Comparison of ENCODE assay signal across 12 mouse cellular contexts in genomic region chr13:116313636-116314530, GRCm38 (mm10). TPM values are rescaled to one million over a fixed set of nuclear protein-coding genes. Genes with fewer than 3 reads are reported as not detected.
DNase-seq lines count a peak whose midpoint lies in the region; ATAC-seq and TF ChIP-seq lines count a peak whose summit lies in the region.
"Had no signal": no experiment of that assay in that cellular context is flagged by ENCODE, and none has a peak within 500 bp of the region (broad histone marks: within the 10 kb centered on the region; RNA-seq: fewer than 3 reads in every experiment).

No protein-coding gene starts in this region.

- H3K9ac ChIP-seq in liver, embryonic 12.5 days = no peak overlapping the region
- no peak overlapping the region for H3K9ac ChIP-seq in liver, postnatal 0 days (replicated peaks)
- no peak overlapping the region for H3K9ac ChIP-seq in embryonic facial prominence, embryonic 11.5 days (replicated peaks; ENCODE audit: low read length)
- H3K9ac ChIP-seq in hindbrain, embryonic 13.5 days = no peak overlapping the region
- peak overlapping the region; percentile 52 for H3K9ac ChIP-seq in stomach, embryonic 14.5 days (replicated peaks; ENCODE audit: low read depth, low read length)

- peak overlapping the region; percentile 4; the same call in 1 of the 2 replicates for H3K4me2 ChIP-seq in liver, embryonic 12.5 days
- no peak overlapping the region for H3K4me2 ChIP-seq in liver, postnatal 0 days (ENCODE audit: low read depth, low read length)
- peak overlapping the region; percentile 16; the same call in 1 of the 2 replicates for H3K4me2 ChIP-seq in embryonic facial prominence, embryonic 11.5 days (ENCODE audit: low read depth, low read length)
- H3K4me2 ChIP-seq in hindbrain, embryonic 13.5 days = 0 out of 2 replicates have a peak overlapping the region, but pooled peaks have one; percentile 8
- peak overlapping the region; percentile 49 for H3K4me2 ChIP-seq in stomach, embryonic 14.5 days (replicated peaks; ENCODE audit: low read depth, low read length)

- no peak for ATAC-seq in liver, embryonic 12.5 days
- ATAC-seq in liver, postnatal 0 days = no peak
- ATAC-seq in embryonic facial prominence, embryonic 11.5 days (replicated peaks; ENCODE audit: insufficient number of reproducible peaks, low FRiP score, low TSS enrichment, low read depth) = no peak
- ATAC-seq in hindbrain, embryonic 13.5 days (ENCODE audit: low FRiP score) = no peak
- no peak for ATAC-seq in stomach, embryonic 14.5 days (ENCODE audit: insufficient number of reproducible peaks, insufficient read depth, low FRiP score, low read depth)

- DNase-seq in liver, postnatal 0 days = no peak
- DNase-seq in embryonic facial prominence, embryonic 11.5 days (ENCODE audit: low spot score) = peak; percentile 60
- no peak for DNase-seq in spleen, postnatal 14 days (ENCODE audit: low spot score in 2 of 2)
- DNase-seq in left cerebral cortex, adult 9 months (ENCODE audit: low spot score in 2 of 2) = no peak
- DNase-seq in lung, postnatal 4 days = no peak
- DNase-seq: adrenal gland, postnatal 36 days; kidney, adult 2 months; lung, adult 18-20 months had no signal

- no peaks in the 10 kb centered on the region for H3K36me3 ChIP-seq in liver, embryonic 12.5 days
- no peaks in the 10 kb centered on the region for H3K36me3 ChIP-seq in liver, postnatal 0 days (replicated peaks; ENCODE audit: insufficient read depth, low read length)
- H3K36me3 ChIP-seq in embryonic facial prominence, embryonic 11.5 days (replicated peaks; ENCODE audit: control insufficient read depth, insufficient read depth, low read depth, low read length) = no peaks in the 10 kb centered on the region
- H3K36me3 ChIP-seq in hindbrain, embryonic 13.5 days = no peaks in the 10 kb centered on the region
- no peaks in the 10 kb centered on the region for H3K36me3 ChIP-seq in stomach, embryonic 14.5 days (ENCODE audit: control insufficient read depth, insufficient read depth, low read length)
- H3K36me3 ChIP-seq: G1E had no signal

- WGBS in liver, embryonic 12.5 days (ENCODE audit: insufficient replicate concordance) = 3% methylated on average over 28 of the region's 28 CpGs
- WGBS in liver, postnatal 0 days (ENCODE audit: insufficient replicate concordance) = 4% methylated on average over 28 of the region's 28 CpGs
- 1% methylated on average over 28 of the region's 28 CpGs for WGBS in embryonic facial prominence, embryonic 11.5 days
- under 1% methylated on average over 28 of the region's 28 CpGs for WGBS in hindbrain, embryonic 13.5 days
- WGBS in stomach, embryonic 14.5 days = 6% methylated on average over 28 of the region's 28 CpGs

- H3K27me3 ChIP-seq in liver, embryonic 12.5 days (replicated peaks) = peaks cover 67% of the 10 kb centered on the region
- peaks cover 65% of the 10 kb centered on the region for H3K27me3 ChIP-seq in liver, postnatal 0 days (ENCODE audit: insufficient read depth, low read length)
- peaks cover 22% of the 10 kb centered on the region for H3K27me3 ChIP-seq in embryonic facial prominence, embryonic 11.5 days (ENCODE audit: control insufficient read depth, insufficient read depth, low read length)
- peaks cover 88% of the 10 kb centered on the region for H3K27me3 ChIP-seq in hindbrain, embryonic 13.5 days
- H3K27me3 ChIP-seq in stomach, embryonic 14.5 days (ENCODE audit: control insufficient read depth, insufficient read depth, low read length) = 0 out of 2 replicates have a peak, but pooled peaks cover 4% of the 10 kb centered on the region

- H3K9me3 ChIP-seq in liver, embryonic 12.5 days (replicated peaks) = no peaks in the 10 kb centered on the region
- no peaks in the 10 kb centered on the region for H3K9me3 ChIP-seq in liver, postnatal 0 days (ENCODE audit: low read length)
- H3K9me3 ChIP-seq in embryonic facial prominence, embryonic 11.5 days (replicated peaks; ENCODE audit: control insufficient read depth, low read length) = no peaks in the 10 kb centered on the region
- no peaks in the 10 kb centered on the region for H3K9me3 ChIP-seq in hindbrain, embryonic 13.5 days
- H3K9me3 ChIP-seq in stomach, embryonic 14.5 days (ENCODE audit: control insufficient read depth, low read depth, low read length) = no peaks in the 10 kb centered on the region

- no peak overlapping the region for H3K4me3 ChIP-seq in liver, embryonic 12.5 days
- H3K4me3 ChIP-seq in liver, postnatal 0 days (ENCODE audit: low read depth, low read length) = no peak overlapping the region
- no peak overlapping the region for H3K4me3 ChIP-seq in embryonic facial prominence, embryonic 11.5 days (ENCODE audit: low read depth, low read length)
- 0 out of 2 replicates have a peak overlapping the region, but pooled peaks have one; percentile 5 for H3K4me3 ChIP-seq in hindbrain, embryonic 13.5 days
- peak overlapping the region; percentile 28 for H3K4me3 ChIP-seq in stomach, embryonic 14.5 days (ENCODE audit: low read depth, low read length)

- H3K4me1 ChIP-seq in liver, embryonic 12.5 days = peaks cover 8% of the 10 kb centered on the region; the same call in 1 of the 2 replicates
- H3K4me1 ChIP-seq in liver, postnatal 0 days (ENCODE audit: insufficient read depth) = no peaks in the 10 kb centered on the region
- H3K4me1 ChIP-seq in embryonic facial prominence, embryonic 11.5 days (ENCODE audit: control insufficient read depth, insufficient read depth, low read length) = no peaks in the 10 kb centered on the region; the same call in 1 of the 2 replicates
- H3K4me1 ChIP-seq in hindbrain, embryonic 13.5 days (replicated peaks) = peaks cover 10% of the 10 kb centered on the region
- peaks cover 3% of the 10 kb centered on the region; the same call in 1 of the 2 replicates for H3K4me1 ChIP-seq in stomach, embryonic 14.5 days (ENCODE audit: control insufficient read depth, insufficient read depth, low read length)

- TF ChIP-seq CTCF in liver, postnatal 0 days (IDR thresholded peaks at IDR 0.05; ENCODE audit: low read depth) = no peak

- no peak overlapping the region for H3K27ac ChIP-seq in liver, embryonic 12.5 days
- no peak overlapping the region for H3K27ac ChIP-seq in liver, postnatal 0 days (ENCODE audit: low read depth)
- no peak overlapping the region for H3K27ac ChIP-seq in embryonic facial prominence, embryonic 11.5 days (replicated peaks; ENCODE audit: low read depth, low read length)
- H3K27ac ChIP-seq in hindbrain, embryonic 13.5 days = no peak overlapping the region
- H3K27ac ChIP-seq in stomach, embryonic 14.5 days (ENCODE audit: low read length) = peak overlapping the region; percentile 48; the same call in 1 of the 2 replicates

- no peak for TF ChIP-seq EP300 in liver, postnatal 0 days (IDR thresholded peaks at IDR 0.05; ENCODE audit: low read depth)

RNA-seq across cellular contexts. Expression of gene Isl1, which starts 4.4 kb away (rescaled TPM):
- polyA plus RNA-seq in liver, embryonic 12.5 days (2016; fragmentation: Nextera tagmentation; extraction: Ambion mirVana) = 0.99 and 1.6 TPM in 2 replicates
- not detected in 2 replicates for polyA plus RNA-seq in liver, postnatal 0 days (2015; fragmentation: Nextera tagmentation; extraction: Ambion mirVana)
- polyA plus RNA-seq in embryonic facial prominence, embryonic 11.5 days (2014; fragmentation: Nextera tagmentation; extraction: Ambion mirVana) = 58.0 and 73.1 TPM in 2 replicates
- 43.3 and 51.8 TPM in 2 replicates for polyA plus RNA-seq in hindbrain, embryonic 13.5 days (2015; fragmentation: Nextera tagmentation; extraction: Ambion mirVana)
- 51.8 and 54.2 TPM in 2 replicates for polyA plus RNA-seq in stomach, embryonic 14.5 days (2014; fragmentation: Nextera tagmentation; extraction: Ambion mirVana)
- polyA plus RNA-seq: G1E had no signal

Comparison
In these comparisons a context has a peak if more than half of its experiments do, and no peak if none do; other contexts are left out.
1. H3K4me3 ChIP-seq: peak in hindbrain, embryonic 13.5 days (single experiment) and stomach, embryonic 14.5 days (single experiment); none in liver, embryonic 12.5 days (single experiment), liver, postnatal 0 days (single experiment) and embryonic facial prominence, embryonic 11.5 days (single experiment).
2. RNA of gene Isl1, which starts 4.4 kb away (polyA plus RNA-seq): 58.0 to 73.1 TPM in embryonic facial prominence, embryonic 11.5 days, 51.8 to 54.2 TPM in stomach, embryonic 14.5 days and 43.3 to 51.8 TPM in hindbrain, embryonic 13.5 days; 0.99 to 1.6 TPM in liver, embryonic 12.5 days and not detected in liver, postnatal 0 days; every median in the first group is over 10 times any median in the second.